Mouse (Mus musculus): ENCODE measurements around the gene Rhbdd2. TPM values are rescaled to one million over a fixed set of nuclear protein-coding genes. Genes with fewer than 3 reads are reported as not detected.

The Rhbdd2 gene
- polyA plus RNA-seq, 1 experiment from 2014 or later = 44.8 TPM

GRCm38 (mm10) chr5:135670881-135671280 is 38.5 kb downstream of the Rhbdd2 start:
- no peaks in the 10 kb centered on the region for H3K36me3 ChIP-seq (ENCODE audit: control insufficient read depth, insufficient read depth, low read length)
- no peaks in the 10 kb centered on the region for H3K27me3 ChIP-seq (ENCODE audit: control insufficient read depth, insufficient read depth, low read length)
- ATAC-seq (ENCODE audit: low FRiP score, low TSS enrichment) (peak; percentile 49), DNase-seq (ENCODE audit: low spot score) (peak; percentile 55)
- H3K27ac ChIP-seq (replicated peaks) = peak overlapping the region; percentile 63; the same call in 1 of the 2 replicates
- H3K9ac ChIP-seq (ENCODE audit: low read length) = no peak overlapping the region
- 50% methylated on average over 2 of the region's 2 CpGs for WGBS
- H3K9me3 ChIP-seq (ENCODE audit: control insufficient read depth, low read length) = no peaks in the 10 kb centered on the region
- TF ChIP-seq EP300 (optimal IDR thresholded peaks at IDR 0.05) (no peak), CTCF (IDR thresholded peaks at IDR 0.05; ENCODE audit: low read depth) (no peak)
- H3K4me2 ChIP-seq (replicated peaks; ENCODE audit: low read depth) = no peak overlapping the region
- H3K4me3 ChIP-seq (ENCODE audit: low read depth, low read length) = no peak overlapping the region
- H3K4me1 ChIP-seq (replicated peaks; ENCODE audit: control insufficient read depth, insufficient read depth) = no peaks in the 10 kb centered on the region

- Histone ChIP-seq H3K4me3 (ENCODE audit: low read depth, low read length) (no peak overlapping the region), H3K36me3 (ENCODE audit: control insufficient read depth, insufficient read depth, low read length) (no peaks in the 10 kb centered on the region), H3K4me1 (replicated peaks; ENCODE audit: control insufficient read depth, insufficient read depth) (no peaks in the 10 kb centered on the region), H3K9ac (ENCODE audit: low read length) (no peak overlapping the region), H3K27me3 (ENCODE audit: control insufficient read depth, insufficient read depth, low read length) (no peaks in the 10 kb centered on the region), H3K9me3 (ENCODE audit: control insufficient read depth, low read length) (no peaks in the 10 kb centered on the region), H3K27ac (replicated peaks) (peak overlapping the region; percentile 63), H3K4me2 (replicated peaks; ENCODE audit: low read depth) (no peak overlapping the region)
- WGBS = 52% methylated on average over 4 of the region's 4 CpGs
- no peak for TF ChIP-seq CTCF (IDR thresholded peaks at IDR 0.05; ENCODE audit: low read depth)
- no peak for TF ChIP-seq EP300 (optimal IDR thresholded peaks at IDR 0.05)
- DNase-seq (ENCODE audit: low spot score) (no peak), ATAC-seq (ENCODE audit: low FRiP score, low TSS enrichment) (no peak)
Measured at GRCm38 (mm10) chr5:135672509-135672908, 40.1 kb downstream of the Rhbdd2 start.

GRCm38 (mm10) chr5:135672980-135673379 is 40.6 kb downstream of the Rhbdd2 start:
- WGBS = 52% methylated on average over 5 of the region's 5 CpGs
- no peak for ATAC-seq (ENCODE audit: low FRiP score, low TSS enrichment)
- Histone ChIP-seq H3K36me3 (ENCODE audit: control insufficient read depth, insufficient read depth, low read length) (no peaks in the 10 kb centered on the region), H3K27ac (replicated peaks) (peak overlapping the region; percentile 63), H3K4me1 (replicated peaks; ENCODE audit: control insufficient read depth, insufficient read depth) (no peaks in the 10 kb centered on the region), H3K9ac (ENCODE audit: low read length) (no peak overlapping the region), H3K9me3 (ENCODE audit: control insufficient read depth, low read length) (no peaks in the 10 kb centered on the region), H3K27me3 (ENCODE audit: control insufficient read depth, insufficient read depth, low read length) (no peaks in the 10 kb centered on the region), H3K4me2 (replicated peaks; ENCODE audit: low read depth) (no peak overlapping the region), H3K4me3 (ENCODE audit: low read depth, low read length) (no peak overlapping the region)
- TF ChIP-seq CTCF (IDR thresholded peaks at IDR 0.05; ENCODE audit: low read depth) (no peak), EP300 (optimal IDR thresholded peaks at IDR 0.05) (no peak)
- no peak for DNase-seq (ENCODE audit: low spot score)

GRCm38 (mm10) chr5:135674349-135674775 is 41.9 kb downstream of the Rhbdd2 start:
- WGBS = 32% methylated on average over 2 of the region's 3 CpGs
- DNase-seq (ENCODE audit: low spot score) (no peak), ATAC-seq (ENCODE audit: low FRiP score, low TSS enrichment) (peak; percentile 26)

GRCm38 (mm10) chr5:135674821-135675220 is 42.4 kb downstream of the Rhbdd2 start:
- TF ChIP-seq CTCF (IDR thresholded peaks at IDR 0.05; ENCODE audit: low read depth) = no peak
- no peak for TF ChIP-seq EP300 (optimal IDR thresholded peaks at IDR 0.05)
- H3K4me2 ChIP-seq (replicated peaks; ENCODE audit: low read depth) = no peak overlapping the region
- 3% methylated on average over 9 of the region's 11 CpGs for WGBS
- no peak overlapping the region for H3K4me3 ChIP-seq (ENCODE audit: low read depth, low read length)
- peak; percentile 80 for ATAC-seq (ENCODE audit: low FRiP score, low TSS enrichment)
- peak; percentile 87 for DNase-seq (ENCODE audit: low spot score)
- H3K36me3 ChIP-seq (ENCODE audit: control insufficient read depth, insufficient read depth, low read length) = no peaks in the 10 kb centered on the region
- no peak overlapping the region; the same call in 1 of the 2 replicates for H3K9ac ChIP-seq (ENCODE audit: low read length)
- H3K4me1 ChIP-seq (replicated peaks; ENCODE audit: control insufficient read depth, insufficient read depth) = no peaks in the 10 kb centered on the region
- no peaks in the 10 kb centered on the region for H3K27me3 ChIP-seq (ENCODE audit: control insufficient read depth, insufficient read depth, low read length)
- no peak overlapping the region for H3K27ac ChIP-seq (replicated peaks)
- H3K9me3 ChIP-seq (ENCODE audit: control insufficient read depth, low read length) = no peaks in the 10 kb centered on the region

More at GRCm38 (mm10) chr5:135674349-135674775, 41.9 kb downstream of the Rhbdd2 start:
- H3K27me3 ChIP-seq (ENCODE audit: control insufficient read depth, insufficient read depth, low read length) = no peaks in the 10 kb centered on the region
- no peaks in the 10 kb centered on the region for H3K9me3 ChIP-seq (ENCODE audit: control insufficient read depth, low read length)
- H3K4me1 ChIP-seq (replicated peaks; ENCODE audit: control insufficient read depth, insufficient read depth) = no peaks in the 10 kb centered on the region
- no peak overlapping the region for H3K4me3 ChIP-seq (ENCODE audit: low read depth, low read length)
- no peaks in the 10 kb centered on the region for H3K36me3 ChIP-seq (ENCODE audit: control insufficient read depth, insufficient read depth, low read length)
- TF ChIP-seq CTCF (IDR thresholded peaks at IDR 0.05; ENCODE audit: low read depth) = no peak
- TF ChIP-seq EP300 (optimal IDR thresholded peaks at IDR 0.05) = no peak
- H3K27ac ChIP-seq (replicated peaks) = no peak overlapping the region
- no peak overlapping the region for H3K4me2 ChIP-seq (replicated peaks; ENCODE audit: low read depth)
- no peak overlapping the region for H3K9ac ChIP-seq (ENCODE audit: low read length)

GRCm38 (mm10) chr5:135676696-135677095 is 44.3 kb downstream of the Rhbdd2 start:
- Histone ChIP-seq H3K27me3 (ENCODE audit: control insufficient read depth, insufficient read depth, low read length) (no peaks in the 10 kb centered on the region), H3K4me3 (ENCODE audit: low read depth, low read length) (no peak overlapping the region), H3K9me3 (ENCODE audit: control insufficient read depth, low read length) (no peaks in the 10 kb centered on the region), H3K36me3 (ENCODE audit: control insufficient read depth, insufficient read depth, low read length) (no peaks in the 10 kb centered on the region), H3K4me2 (replicated peaks; ENCODE audit: low read depth) (no peak overlapping the region), H3K9ac (ENCODE audit: low read length) (no peak overlapping the region), H3K4me1 (replicated peaks; ENCODE audit: control insufficient read depth, insufficient read depth) (no peaks in the 10 kb centered on the region), H3K27ac (replicated peaks) (no peak overlapping the region)
- DNase-seq (ENCODE audit: low spot score) (no peak), ATAC-seq (ENCODE audit: low FRiP score, low TSS enrichment) (no peak)
- 58% methylated on average over 3 of the region's 3 CpGs for WGBS
- no peak for TF ChIP-seq CTCF (IDR thresholded peaks at IDR 0.05; ENCODE audit: low read depth)
- TF ChIP-seq EP300 (optimal IDR thresholded peaks at IDR 0.05) = no peak

Measured in stomach, postnatal 0 days (tissue).